Mouse (Mus musculus): ENCODE data around the gene Irf2.
"Not testable (repeated sequence)": the region's sequence is repeated elsewhere in the genome, so short reads cannot be mapped to it uniquely, and the experiment has no call there.

Irf2 gene

DNA sequence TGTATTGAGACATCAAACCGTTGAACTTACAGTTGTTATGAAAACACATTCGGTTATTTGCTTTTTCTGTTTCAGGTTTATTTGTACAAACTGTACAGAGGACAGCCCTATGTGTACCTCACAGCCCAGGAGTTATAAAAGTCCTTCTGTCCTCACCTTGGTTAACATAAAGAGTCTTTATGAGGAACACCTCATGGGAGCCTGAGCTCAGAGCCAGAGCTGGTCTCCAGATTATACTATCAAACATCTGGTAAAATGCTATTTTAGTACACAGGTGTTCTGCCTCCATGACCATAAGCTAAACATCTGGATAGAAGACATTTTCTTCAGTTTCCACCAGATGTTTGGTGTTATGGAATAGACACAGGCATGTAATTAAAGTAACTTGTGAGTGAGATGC, 13.1 kb upstream of the Irf2 start:
- DNase-seq (ENCODE audit: low read depth), result no peak

DNA sequence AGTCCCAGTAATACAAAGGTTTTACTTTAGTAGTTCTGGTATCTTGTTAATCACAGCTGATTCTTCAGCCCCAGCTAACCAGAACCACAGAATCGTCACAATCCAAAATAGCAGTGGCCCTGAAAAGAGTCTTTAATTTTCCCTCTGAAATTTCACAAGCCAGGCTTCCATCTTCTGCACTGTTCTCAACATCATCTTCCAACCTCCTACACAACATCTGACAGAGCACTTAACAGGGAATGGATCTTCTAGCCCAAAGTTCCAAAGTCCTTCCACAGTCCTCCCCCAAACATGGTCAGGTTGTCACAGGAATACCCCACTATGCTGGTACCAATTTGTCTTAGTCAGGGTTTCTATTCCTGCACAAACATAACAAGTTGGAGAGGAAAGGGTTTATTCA, 9.9 kb upstream of the Irf2 start:
- DNase-seq (ENCODE audit: low read depth), result not testable (repeated sequence)

DNA sequence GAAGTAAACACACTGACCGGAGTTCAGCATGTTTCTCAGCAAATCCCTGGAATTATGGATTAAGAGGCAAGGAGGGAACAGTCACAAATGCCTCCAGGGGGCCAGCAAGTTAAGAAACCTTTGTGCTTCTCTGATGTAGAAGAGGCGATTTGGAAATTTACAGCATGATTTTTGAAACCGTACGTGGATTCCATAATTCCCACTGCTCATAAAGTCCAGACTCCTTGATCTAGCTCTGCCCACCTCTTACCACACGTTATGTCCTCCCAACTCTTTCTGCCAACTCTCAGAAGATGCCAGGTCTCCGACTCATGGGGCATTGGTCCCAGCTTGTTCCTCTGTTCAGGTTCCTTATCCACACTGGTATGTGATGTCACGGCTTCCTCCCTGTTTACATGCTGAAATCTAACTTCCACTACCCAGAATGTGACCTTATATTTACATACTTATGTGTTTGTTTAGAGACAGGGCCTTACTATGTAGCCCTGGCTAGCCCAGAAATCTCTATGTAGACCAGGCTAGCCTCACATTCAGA, 7.1 kb upstream of the Irf2 start:
- peak; percentile 65 for DNase-seq (ENCODE audit: low read depth)

DNA sequence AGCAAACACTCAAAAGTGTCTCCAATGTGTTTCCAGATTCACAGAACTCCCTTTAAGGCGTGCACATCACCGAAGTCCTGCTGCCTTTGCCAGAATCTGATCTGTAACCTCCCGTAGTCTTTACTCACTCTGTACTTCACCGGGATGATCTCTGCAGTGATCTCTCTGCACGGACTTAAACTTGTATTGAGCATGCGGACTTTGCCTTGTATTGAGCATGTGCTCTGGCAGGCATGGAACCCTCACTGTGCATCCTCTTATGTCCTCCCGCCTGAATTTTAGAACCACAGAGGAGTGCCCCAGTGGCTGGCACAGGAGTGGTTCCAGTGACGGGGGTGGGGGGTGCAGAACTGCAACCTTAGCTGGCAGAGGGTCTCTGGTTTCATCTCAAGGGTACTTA, 5.9 kb upstream of the Irf2 start:
- DNase-seq (ENCODE audit: low read depth), result no peak

DNA sequence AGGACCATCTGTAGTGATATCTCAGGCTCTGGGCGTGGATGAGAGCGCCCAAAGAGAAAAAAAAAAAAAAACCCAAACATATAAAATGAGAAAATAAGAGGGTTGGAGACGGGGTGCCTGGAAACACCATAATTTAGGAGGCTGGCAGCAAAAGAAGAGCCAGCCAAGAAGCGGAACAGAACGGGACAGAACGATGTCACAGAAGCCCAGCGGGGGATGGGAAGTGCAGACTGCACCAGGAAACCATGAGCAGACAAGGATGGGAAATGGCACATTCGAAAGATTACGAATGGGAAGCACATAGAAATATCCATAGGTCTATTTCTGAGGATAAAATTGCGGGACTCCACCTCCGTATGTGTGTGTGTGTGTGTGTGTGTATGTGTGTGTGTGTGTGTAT, 4.0 kb upstream of the Irf2 start:
- DNase-seq (ENCODE audit: low read depth), result no peak

DNA sequence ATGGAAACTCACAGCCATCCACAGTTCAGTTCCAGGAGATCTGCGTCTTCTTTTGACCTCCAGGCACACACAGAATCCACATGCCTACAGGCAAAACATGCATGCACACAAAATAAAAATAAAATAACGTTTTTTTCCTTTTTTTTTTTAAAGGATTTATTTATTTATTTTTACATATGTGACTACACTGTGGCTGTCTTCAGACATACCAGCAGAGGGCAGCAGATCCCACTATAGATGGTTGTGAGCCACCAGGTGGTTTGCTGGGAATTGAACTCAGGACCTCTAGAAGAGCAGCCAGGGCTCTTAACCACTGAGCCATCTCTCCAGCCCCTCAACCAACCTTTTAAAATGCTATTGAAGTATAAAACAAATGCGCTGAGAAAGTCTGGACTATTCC, 3.3 kb upstream of the Irf2 start:
- DNase-seq (ENCODE audit: low read depth), result peak; percentile 44

DNA sequence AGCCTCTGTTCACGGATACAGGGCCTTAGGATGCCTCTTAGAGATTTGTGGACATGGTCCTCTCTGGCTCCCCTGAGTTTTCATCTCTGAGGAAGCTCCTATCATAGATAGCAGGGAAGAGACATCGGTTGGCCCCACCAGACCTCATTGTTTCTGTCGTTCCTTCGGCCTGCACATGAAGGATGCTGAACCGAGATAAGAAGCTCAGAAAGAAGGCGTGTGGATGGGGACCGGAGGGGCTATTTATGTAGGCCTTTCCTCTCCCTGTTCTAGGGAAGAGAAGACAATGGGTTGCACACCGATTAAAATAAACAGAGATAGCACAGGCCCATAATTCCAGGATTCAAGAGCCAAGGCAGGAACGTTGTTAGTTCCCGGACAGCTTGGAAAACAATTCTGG, 2.1 kb upstream of the Irf2 start:
- no peak for DNase-seq (ENCODE audit: low read depth)

DNA sequence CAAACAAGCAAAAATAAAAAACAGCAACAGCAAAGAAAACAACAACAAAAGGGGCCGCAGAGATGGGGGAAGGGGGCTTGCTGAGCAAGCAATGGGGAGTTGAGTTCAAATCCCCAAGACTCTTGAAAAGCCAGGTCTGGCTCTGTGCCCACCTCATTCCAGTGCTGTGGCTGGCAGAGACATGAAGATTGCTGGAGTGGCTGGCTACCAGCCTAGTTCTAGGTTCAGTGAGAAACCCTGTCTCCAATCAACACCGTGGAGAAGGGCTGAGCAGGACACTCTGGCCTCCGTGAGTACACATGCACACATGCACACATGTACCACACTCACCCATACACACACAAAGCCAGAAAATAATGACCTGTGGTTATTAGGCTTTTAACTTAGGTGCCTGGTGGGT, 1.6 kb upstream of the Irf2 start:
- peak; percentile 61 for DNase-seq (ENCODE audit: low read depth)

DNA sequence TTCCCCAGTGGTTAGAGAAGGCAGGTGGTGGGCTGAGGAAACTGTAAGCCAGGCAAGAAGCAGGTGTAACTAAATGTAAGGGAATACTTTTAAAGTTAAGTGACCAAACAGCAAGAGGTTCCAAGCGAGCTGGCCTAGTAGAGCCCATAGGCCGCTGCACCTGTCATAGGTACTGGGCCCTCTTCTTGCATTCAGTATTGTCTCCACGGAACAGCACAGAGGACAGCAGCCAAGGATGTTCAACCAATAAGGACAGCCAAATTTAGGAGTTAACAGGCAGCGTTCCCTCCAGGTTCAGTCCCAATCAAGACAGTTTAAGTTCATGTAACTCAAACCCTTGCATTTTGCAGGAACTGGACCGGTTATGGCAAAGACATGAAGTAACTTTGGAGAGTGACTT, 931 bp upstream of the Irf2 start:
- no peak for DNase-seq (ENCODE audit: low read depth)

DNA sequence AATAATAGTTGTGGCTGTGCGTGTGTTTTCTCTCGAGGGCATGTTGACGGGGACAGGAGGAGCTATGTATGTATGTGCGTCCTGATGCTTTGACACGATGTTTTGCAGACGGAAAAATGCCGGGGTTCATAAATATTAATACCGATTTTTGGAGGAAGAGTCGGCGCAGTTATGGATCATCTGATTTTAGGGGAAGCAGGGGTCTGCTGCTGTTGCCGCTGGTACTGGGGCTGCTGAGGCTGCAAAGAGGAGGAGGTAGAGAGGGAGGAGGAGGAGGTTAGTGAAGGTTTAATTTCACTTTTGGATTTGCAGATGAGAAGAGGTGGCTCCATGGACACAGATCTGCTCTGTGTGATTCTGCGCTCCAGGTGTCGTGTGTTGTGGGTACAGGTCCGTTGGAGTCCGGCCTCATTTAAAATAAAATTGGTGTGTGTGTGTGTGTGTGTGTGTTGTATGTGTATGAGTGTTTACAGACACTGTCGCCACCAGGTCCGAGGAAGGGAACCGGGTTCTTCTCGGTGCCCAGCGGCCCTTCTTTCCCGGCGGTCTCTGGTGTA, 502 bp downstream of the Irf2 start:
- DNase-seq (ENCODE audit: low read depth), result no peak

DNA sequence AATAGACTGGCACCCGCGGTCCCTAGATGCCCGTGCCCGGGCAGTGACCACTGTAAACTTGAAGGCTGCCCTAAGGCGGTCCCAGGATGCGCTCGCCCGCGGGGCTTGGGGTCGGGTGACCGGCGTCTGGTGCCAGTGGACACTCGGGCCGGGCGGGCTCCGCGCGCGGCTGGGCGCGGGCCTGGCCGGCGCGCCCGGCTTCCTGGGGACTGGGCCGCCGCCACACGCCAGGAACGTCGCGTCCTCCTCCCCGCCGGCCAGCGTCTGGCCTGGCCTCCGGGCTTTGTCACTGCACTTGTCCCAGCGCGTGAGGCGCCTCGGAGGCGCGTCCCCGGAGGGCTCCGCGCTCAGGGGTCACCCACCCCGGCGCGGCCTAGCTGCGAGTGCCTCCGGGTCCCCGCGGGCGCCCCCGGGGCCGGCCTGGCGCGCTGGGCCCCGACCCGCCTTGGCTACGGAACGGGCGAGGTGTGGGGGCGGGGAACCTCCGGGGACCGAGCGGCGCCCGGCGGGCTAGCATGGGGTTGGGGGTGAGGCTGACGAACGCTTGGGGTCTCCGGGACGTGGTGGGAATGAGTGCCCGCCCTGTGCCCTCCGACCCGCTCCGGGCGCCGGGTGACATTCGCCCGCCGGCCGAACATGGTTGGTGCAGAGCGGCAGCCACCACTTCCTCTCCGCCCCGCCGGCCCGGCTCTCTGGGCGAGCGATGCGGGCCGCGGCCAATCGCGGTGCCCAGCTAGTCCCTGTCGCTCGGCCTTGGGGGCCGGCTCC, 1.2 kb downstream of the Irf2 start:
- DNase-seq (ENCODE audit: low read depth), result peak; percentile 73

DNA sequence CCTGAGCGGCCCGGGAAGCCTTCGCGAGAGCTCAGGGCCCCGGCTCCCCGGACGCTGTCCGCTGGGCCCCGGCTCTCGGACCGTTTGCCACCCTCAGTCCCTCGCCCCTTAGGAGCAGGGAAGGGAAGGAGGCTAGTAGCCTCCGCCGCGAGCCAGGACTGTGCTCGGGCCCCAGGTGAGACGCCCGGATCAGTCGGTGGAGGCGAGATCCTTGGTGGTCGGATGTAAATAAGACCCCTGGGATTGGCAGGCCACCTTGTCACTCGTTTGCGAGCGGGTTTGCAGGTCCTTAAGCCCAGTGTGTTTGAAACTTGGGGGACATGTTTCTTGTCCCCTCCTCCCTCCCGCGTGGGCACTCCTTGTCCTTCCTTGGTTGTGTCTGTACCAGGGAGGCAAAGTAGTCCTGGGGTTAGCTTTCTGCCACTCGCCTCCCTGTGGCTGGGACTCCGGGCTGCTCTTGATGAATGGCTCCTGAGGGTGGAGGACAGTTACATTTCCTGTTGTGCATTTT, 1.8 kb downstream of the Irf2 start:
- peak; percentile 59 for DNase-seq (ENCODE audit: low read depth)

DNA sequence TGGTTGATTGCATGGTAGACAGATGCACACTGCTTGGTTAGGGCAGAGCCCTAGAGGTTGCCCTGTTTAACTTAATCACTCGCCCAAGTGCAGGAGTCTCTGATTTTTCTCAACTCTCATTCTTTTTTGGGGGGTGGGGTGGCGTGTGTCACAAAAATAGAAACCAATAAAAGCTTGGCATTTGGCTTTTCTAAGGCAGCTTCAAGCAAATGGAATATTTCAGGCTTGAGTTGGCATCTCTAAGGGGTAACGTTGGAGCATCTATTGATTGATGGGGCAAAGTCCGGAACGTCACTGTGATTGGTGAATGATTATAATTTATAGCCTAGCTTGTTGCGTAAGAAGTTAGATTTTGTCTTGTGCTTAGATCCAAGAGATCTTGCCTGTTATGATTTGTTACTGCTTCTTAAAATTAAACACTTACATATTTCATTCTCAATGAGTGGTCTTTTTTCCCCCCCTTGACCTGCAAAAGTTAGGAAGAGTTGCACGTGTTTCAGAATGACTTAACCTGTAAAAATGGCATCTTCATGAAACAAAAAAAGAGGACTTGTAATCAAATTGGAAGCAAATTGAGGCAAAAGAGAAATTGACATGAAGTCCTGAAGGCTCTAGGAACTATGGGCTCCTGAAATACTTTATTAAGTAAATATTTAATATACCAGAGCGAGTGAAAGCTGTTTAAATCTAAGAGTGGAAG, 2.6 kb downstream of the Irf2 start:
- peak; percentile 59 for DNase-seq (ENCODE audit: low read depth)

DNA sequence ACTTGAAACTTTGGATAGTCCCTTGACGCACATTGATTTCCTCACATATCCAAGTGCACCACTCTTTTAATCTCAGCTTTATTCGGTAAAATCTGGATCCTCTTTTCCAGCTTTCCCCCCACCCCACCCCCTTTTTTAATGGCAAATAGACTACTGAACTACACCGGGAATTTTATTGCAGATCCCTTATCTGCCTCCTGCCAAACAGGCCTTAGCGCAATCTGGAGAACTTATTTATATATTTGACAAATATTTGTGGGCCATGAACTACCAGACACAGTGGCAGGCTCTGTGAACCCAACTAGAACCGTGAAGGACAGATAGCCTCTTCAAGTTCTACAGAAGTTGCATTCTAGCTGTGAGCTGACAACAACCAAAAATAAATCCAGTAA, 3.2 kb downstream of the Irf2 start:
- DNase-seq (ENCODE audit: low read depth), result no peak

DNA sequence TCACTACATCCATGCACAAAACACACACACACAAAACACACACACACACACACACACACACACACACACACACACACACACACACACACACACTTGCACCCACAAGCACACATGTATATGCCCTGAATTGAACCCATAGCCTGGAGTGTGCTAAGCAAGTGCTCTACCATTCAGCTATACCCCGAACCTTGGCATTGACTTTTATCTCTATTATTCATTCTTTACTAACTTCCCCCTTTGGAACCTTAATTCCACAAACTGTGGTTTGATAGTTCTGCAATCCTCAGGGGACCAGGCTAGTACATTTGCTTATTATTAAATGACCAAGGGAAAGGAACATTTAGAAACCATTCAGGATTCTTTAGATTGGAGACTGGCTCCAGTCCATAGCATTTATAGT, 5.9 kb downstream of the Irf2 start:
- DNase-seq (ENCODE audit: low read depth), result peak; percentile 27

DNA sequence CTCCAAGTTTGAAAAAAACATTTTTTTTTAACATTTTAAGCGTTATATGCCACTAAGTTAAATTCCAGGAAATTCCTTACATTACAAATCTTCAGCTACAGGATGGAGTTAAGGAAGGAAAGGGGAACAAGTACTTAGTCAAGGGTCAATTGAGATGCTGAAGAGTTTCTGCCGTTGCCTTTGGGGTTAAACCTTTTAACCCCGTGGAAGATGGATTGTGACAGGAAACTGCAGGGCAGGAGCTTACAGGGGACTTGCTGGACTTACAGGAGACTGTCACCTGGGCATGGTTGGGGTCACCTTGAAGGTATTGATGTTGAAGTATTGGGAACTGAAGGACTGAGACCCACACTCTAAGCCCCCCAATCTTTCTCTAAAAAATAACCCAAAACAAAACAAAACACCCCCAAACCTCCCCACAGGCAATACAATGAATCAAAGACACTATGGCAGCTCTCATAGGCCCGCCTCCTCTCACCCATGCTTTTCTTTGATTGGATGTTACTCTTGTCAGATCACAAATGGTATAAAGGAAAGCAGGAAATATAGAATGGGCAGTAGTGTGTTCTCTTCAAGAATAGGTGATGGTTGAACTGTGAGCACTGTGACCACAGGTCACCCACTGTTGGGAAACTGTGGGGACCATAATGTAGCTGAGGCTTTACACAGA, 7.9 kb downstream of the Irf2 start:
- no peak for DNase-seq (ENCODE audit: low read depth)

DNA sequence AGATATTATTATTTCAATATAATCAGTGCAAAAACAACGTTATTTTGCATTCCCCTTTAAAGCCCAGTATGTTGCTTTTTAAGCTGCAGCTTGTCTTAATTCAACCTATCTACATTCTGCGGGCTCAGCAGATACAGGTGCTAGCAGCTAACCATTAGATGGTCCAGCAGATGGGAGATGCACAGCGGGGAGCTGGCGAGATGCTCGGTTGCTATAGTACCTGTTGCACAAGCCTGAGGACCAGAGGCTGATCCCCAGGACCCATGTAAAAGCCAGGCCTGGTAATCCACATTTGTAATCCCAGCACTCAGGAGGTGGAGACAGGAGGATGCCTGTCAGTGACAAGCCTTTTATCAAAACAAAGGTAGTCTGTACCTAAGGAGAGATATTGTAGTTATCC, 10.5 kb downstream of the Irf2 start:
- no peak for DNase-seq (ENCODE audit: low read depth)

DNA sequence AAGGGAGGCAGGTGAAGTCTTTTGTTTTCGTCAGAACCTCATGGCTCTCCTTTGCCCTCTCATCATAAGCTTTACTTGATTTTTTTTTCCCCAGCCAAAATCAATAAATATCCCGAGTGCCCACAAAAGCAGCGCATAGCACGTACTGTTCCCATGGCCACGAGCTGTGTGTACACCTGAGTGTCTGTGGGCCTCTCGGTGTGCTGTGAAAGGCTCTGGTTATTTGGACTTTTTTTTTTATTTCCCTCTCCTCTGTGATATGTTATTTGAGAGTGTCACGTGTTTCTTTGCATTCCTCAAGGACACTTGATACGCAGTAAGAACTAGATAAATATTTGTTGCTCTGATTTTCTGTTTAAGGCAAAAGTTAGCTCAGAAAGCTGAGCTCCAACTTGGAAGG, 11.0 kb downstream of the Irf2 start:
- no peak for DNase-seq (ENCODE audit: low read depth)

DNA sequence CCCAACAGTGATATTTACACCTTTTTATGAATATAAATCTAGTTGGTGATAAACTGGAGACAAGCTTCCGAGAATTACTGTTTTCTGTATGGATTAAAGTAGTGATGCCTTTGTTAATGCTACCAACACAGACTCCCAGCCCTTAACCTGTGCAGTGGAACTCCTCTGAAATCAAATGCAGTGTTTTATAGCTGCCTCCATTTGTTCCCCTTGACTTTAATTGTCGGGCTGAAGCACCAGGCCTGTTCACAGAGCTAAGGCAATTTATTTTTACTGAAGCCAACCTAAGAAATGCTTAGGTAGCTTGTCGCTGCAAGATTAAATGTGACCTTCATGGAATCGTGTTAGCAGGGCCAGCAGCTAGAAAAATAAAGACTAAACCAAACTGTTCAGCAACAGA, 11.6 kb downstream of the Irf2 start:
- no peak for DNase-seq (ENCODE audit: low read depth)

DNA sequence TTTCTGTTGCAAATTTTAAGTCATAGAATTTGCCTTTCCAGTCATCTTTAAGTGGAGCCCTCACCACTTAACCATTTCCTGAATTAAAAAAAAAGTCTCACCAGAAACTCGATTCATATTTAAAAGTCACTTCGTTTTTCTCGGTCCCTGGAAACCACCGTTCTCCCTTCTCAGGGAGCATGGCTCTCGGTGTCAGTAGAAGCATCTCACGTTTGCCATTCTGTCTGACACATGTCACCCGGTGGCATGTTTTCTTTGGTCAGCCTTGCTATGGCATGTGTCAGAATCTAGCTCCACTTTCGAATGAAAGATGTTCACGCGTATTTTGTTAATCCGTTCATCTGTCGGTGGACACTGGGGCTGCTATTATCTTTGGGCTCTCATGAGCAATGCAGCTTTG, 13.5 kb downstream of the Irf2 start:
- no peak for DNase-seq (ENCODE audit: low read depth)

DNA sequence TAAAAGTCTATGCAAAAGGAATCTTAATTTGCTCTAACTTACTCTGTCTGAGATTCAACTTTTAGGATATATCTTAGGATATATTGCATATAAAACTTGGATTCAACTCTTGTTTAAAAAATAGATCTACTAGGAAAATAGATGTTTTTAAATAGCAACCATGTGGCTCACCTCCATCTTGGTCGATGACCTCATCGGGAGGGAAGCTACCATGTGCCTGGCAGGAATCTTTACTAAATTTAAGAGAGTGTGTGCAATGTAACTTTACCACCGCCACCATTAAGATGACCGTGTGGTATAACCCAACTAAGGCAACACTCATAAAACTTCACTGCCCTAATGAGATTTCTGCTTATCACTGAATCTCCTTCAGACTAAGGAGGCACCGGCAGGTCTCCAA, 14.8 kb downstream of the Irf2 start:
- peak; percentile 48 for DNase-seq (ENCODE audit: low read depth)

DNA sequence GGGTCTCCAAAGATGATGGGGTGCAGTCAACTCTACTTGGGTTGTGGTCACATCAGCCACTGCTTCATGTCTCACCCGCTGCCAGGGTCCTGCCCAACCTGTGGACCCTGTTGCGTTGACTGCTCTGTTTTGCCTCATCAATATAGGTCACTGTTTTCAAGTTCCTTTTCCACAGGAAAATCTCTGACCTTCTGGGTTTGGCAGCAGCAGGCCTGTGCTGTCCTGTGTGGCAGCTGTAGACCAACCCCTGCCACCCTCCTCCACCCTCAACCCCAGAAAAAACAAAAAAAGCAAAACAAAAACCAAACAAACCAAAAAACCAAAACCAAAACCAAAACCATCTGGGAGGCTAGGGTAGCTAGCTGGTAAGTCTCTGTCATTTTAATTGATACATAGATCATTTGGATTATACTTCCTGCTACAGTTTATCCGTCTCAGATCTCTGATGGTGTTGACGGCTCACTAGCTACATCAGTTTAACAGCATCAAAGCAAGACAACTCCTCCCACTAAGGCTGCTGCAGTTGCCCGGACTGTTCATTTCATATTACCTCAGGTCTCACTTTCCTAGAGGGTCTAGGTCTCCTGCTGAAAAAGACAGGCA, 16.3 kb downstream of the Irf2 start:
- DNase-seq (ENCODE audit: low read depth), result no peak

Measured in NIH3T3 (cell line).